In the genomic region with DNA sequence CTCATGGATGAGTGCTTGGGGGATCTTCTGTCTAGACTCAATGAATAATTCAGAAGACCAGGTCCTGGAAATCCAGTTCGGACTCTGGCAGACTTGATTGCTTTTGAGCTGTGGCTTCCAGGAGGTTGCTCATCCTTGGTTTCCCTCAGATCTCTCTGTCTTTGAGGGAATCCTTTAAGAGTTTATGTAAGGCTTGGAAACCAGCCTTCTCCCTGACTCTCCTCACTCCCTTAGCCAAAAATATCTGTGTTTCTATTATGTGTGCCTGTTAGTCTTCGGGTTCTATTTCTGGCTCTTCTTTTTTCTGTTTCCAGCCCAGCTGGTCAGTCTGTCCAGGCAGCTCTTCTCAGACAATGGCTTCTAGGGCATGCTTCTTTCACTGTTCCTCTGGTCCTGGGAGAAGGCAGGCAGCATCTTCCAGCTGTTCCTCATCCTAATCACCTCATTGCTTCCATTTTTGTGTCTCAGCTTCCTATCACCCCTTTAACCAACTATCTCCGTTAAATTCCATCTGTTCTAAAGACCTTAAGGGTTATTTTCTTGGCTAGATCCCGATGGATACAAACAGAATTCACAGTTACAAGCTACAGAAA, we compare ENCODE assay signal across 19 mouse cellular contexts.
DNase-seq lines count a peak whose midpoint lies in the region; ATAC-seq and TF ChIP-seq lines count a peak whose summit lies in the region.
"Had no signal": no experiment of that assay in that cellular context is flagged by ENCODE, and none has a peak within 500 bp of the region (broad histone marks: within the 10 kb centered on the region; RNA-seq: fewer than 3 reads in every experiment).

No protein-coding gene starts in this region.

- WGBS in heart, embryonic 12.5 days = 57% methylated on average over 4 of the region's 4 CpGs
- WGBS in heart, embryonic 15.5 days = 45% methylated on average over 4 of the region's 4 CpGs
- WGBS in forebrain, embryonic 14.5 days = 76% methylated on average over 4 of the region's 4 CpGs

- intact Hi-C loops in left cerebral cortex, adult 2 months (cut with DNase I) = loop anchor here (5.0 kb wide), 2 partner anchors 100 to 140 kb away; a partner anchor contains a TSS
- intact Hi-C loops in left cerebral cortex, postnatal 4 days (cut with DNase I) = no loop called here

- H3K36me3 ChIP-seq in heart, embryonic 12.5 days = no peaks in the 10 kb centered on the region
- H3K36me3 ChIP-seq in heart, embryonic 15.5 days = no peaks in the 10 kb centered on the region
- H3K36me3 ChIP-seq in forebrain, embryonic 14.5 days (ENCODE audit: control insufficient read depth, insufficient read depth, low read length) = no peaks in the 10 kb centered on the region
- H3K36me3 ChIP-seq: embryonic facial prominence, embryonic 15.5 days; forebrain, embryonic 10.5 days; G1E; limb, embryonic 13.5 days; liver, embryonic 15.5 days had no signal

- ATAC-seq in heart, embryonic 12.5 days (ENCODE audit: insufficient number of reproducible peaks, low FRiP score) = no peak
- ATAC-seq in heart, embryonic 15.5 days (replicated peaks; ENCODE audit: insufficient number of reproducible peaks, insufficient read depth, low FRiP score, low read depth) = no peak
- no peak for ATAC-seq in forebrain, embryonic 14.5 days
- ATAC-seq: CD4-positive, CD25-positive, alpha-beta regulatory T cell, adult 4 months; hindbrain, embryonic 16.5 days; intestine, postnatal 0 days had no signal

- H3K27me3 ChIP-seq in heart, embryonic 12.5 days (replicated peaks) = no peaks in the 10 kb centered on the region
- H3K27me3 ChIP-seq in heart, embryonic 15.5 days = no peaks in the 10 kb centered on the region
- no peaks in the 10 kb centered on the region for H3K27me3 ChIP-seq in forebrain, embryonic 14.5 days (replicated peaks; ENCODE audit: control insufficient read depth, insufficient read depth, low read length)
- H3K27me3 ChIP-seq: embryonic facial prominence, embryonic 15.5 days; limb, embryonic 13.5 days; liver, embryonic 15.5 days had no signal

- no peaks in the 10 kb centered on the region for H3K9me3 ChIP-seq in heart, embryonic 12.5 days (replicated peaks)
- no peaks in the 10 kb centered on the region for H3K9me3 ChIP-seq in heart, embryonic 15.5 days (replicated peaks)
- no peaks in the 10 kb centered on the region for H3K9me3 ChIP-seq in forebrain, embryonic 14.5 days (replicated peaks; ENCODE audit: control insufficient read depth, low read length)
- H3K9me3 ChIP-seq: embryonic facial prominence, embryonic 15.5 days; forebrain, embryonic 10.5 days; G1E; limb, embryonic 13.5 days; liver, embryonic 15.5 days had no signal

- peaks cover 11% of the 10 kb centered on the region; the same call in 1 of the 2 replicates for H3K4me1 ChIP-seq in heart, embryonic 12.5 days (replicated peaks)
- peaks cover 12% of the 10 kb centered on the region for H3K4me1 ChIP-seq in heart, embryonic 15.5 days (replicated peaks)
- no peaks in the 10 kb centered on the region for H3K4me1 ChIP-seq in forebrain, embryonic 14.5 days (ENCODE audit: control insufficient read depth, insufficient read depth, low read length)
- H3K4me1 ChIP-seq: embryonic facial prominence, embryonic 15.5 days; forebrain, embryonic 10.5 days; liver, embryonic 15.5 days had no signal

- peak overlapping the region; percentile 16; the same call in 1 of the 2 replicates for H3K27ac ChIP-seq in left cerebral cortex, adult 2 months
- H3K27ac ChIP-seq in heart, embryonic 12.5 days (ENCODE audit: poor library complexity, severe bottlenecking) = peak overlapping the region; percentile 51; the same call in 1 of the 2 replicates
- peak overlapping the region; percentile 64 for H3K27ac ChIP-seq in heart, embryonic 15.5 days
- H3K27ac ChIP-seq in forebrain, embryonic 14.5 days (ENCODE audit: low read depth, low read length) = no peak overlapping the region
- H3K27ac ChIP-seq: embryonic facial prominence, embryonic 15.5 days; forebrain, embryonic 10.5 days; limb, embryonic 13.5 days; liver, embryonic 15.5 days had no signal

- no peak overlapping the region for H3K9ac ChIP-seq in heart, embryonic 12.5 days
- H3K9ac ChIP-seq in heart, embryonic 15.5 days = no peak overlapping the region
- H3K9ac ChIP-seq in forebrain, embryonic 14.5 days (ENCODE audit: low read length) = no peak overlapping the region
- H3K9ac ChIP-seq: embryonic facial prominence, embryonic 15.5 days; limb, embryonic 13.5 days; liver, embryonic 15.5 days had no signal

- H3K4me2 ChIP-seq in heart, embryonic 12.5 days = no peak overlapping the region
- H3K4me2 ChIP-seq in heart, embryonic 15.5 days = no peak overlapping the region
- H3K4me2 ChIP-seq in forebrain, embryonic 14.5 days (ENCODE audit: low read length) = no peak overlapping the region
- H3K4me2 ChIP-seq: embryonic facial prominence, embryonic 15.5 days; limb, embryonic 13.5 days; liver, embryonic 15.5 days had no signal

- TF ChIP-seq CTCF in left cerebral cortex, adult 2 months (IDR thresholded peaks at IDR 0.05) = no peak

- no peak for DNase-seq in left cerebral cortex, adult 2 months (ENCODE audit: extremely low spot score in 1 of 2, low spot score in 2 of 2)
- DNase-seq in left cerebral cortex, postnatal 4 days = no peak
- DNase-seq in lung, postnatal 10 days = peak; percentile 76
- no peak for DNase-seq in kidney, postnatal 25 days
- DNase-seq in neural tube, embryonic 10.5 days (ENCODE audit: extremely low spot score, low spot score) = no peak
- DNase-seq in forebrain, embryonic 14.5 days (ENCODE audit: low spot score) = no peak
- DNase-seq: cerebellum, postnatal 10 days; embryo, embryonic 11 days; layer of hippocampus, postnatal 36 days had no signal

- H3K4me3 ChIP-seq in left cerebral cortex, adult 2 months = no peak overlapping the region
- H3K4me3 ChIP-seq in heart, embryonic 12.5 days = no peak overlapping the region
- no peak overlapping the region for H3K4me3 ChIP-seq in heart, embryonic 15.5 days
- no peak overlapping the region for H3K4me3 ChIP-seq in forebrain, embryonic 14.5 days (ENCODE audit: low read depth, low read length)
- H3K4me3 ChIP-seq: embryonic facial prominence, embryonic 15.5 days; forebrain, embryonic 10.5 days; limb, embryonic 13.5 days; liver, embryonic 15.5 days had no signal
